Mouse (Mus musculus): Measurements from ENCODE around the gene Bean1. TPM values are rescaled to one million over a fixed set of nuclear protein-coding genes. Genes with fewer than 3 reads are reported as not detected.

The Bean1 gene
- 21.8 and 23.0 TPM in 2 replicates for polyA plus RNA-seq (2012; rRNA removed)

DNA sequence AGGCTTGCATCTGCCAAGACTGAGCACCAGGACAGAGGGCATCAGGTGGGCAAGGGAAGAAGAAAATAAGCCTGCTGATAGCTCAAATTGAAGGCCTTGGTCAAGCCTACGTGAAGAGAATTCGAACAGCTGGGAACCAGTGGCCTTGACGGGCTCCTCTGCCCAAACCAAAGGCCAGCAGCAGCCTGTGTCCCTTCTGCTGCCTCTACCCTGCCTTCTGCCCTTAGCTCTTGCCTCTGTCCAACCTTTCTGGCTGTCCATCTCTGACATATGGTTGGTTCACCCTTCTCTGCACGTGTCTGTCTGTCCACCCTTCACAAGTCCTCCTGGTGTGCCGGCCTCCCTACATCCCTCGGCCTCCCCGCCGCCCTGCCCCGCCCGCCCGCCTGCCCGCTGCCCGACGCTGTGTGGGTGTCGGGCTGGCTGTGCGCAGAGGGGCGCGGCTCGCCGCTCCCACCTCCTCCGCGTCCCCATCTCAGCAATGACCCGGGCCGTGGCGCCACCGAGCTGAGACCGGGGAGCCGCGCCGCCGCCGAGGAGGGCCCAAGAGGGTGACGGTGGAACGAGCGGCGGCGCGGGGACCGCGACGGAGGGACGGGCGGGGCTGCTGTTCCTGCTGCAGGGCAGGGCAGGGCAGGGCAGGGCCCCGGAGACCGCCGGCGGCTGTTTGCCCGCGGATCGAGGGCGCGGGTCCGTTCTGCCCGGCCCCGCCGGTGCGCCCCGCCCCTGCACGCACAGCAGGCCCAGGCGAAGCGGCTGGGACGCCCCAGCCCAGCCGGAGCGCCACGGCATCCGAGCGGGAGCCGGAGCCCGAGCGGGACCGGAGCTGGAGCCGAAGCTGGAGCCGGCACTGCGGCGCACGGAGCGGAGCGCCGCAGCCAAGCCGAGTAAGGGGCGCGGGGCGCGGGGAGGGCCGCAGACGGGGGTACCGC is at the start of gene Bean1:
Gene Bean1, plus strand, starts transcription at position 325 of the 932 bp plus-strand sequence.
- Histone ChIP-seq H3K27ac (ENCODE audit: insufficient read depth, low read length) (no peak within 1 kb of the TSS), H3K4me3 (replicated peaks; ENCODE audit: insufficient read depth, low read depth, low read length) (peak within 1 kb of the TSS; percentile 3), H3K27me3 (ENCODE audit: control insufficient read depth, insufficient read depth, low read length) (peaks cover 3% of the 10 kb centered on the region; the same call in 1 of the 2 replicates), H3K4me1 (ENCODE audit: control insufficient read depth, insufficient read depth, low read length) (no peaks in the 10 kb centered on the region)
- DNase-seq = peak; percentile 7 to 15
- 2% methylated on average over 83 of the region's 87 CpGs for WGBS
- TF ChIP-seq CTCF (IDR thresholded peaks at IDR 0.05; ENCODE audit: borderline replicate concordance, insufficient read depth, low read depth, low read length) = no peak
- no peak for TF ChIP-seq POLR2A (IDR thresholded peaks at IDR 0.05; ENCODE audit: borderline replicate concordance, insufficient read depth, low read length)

DNA sequence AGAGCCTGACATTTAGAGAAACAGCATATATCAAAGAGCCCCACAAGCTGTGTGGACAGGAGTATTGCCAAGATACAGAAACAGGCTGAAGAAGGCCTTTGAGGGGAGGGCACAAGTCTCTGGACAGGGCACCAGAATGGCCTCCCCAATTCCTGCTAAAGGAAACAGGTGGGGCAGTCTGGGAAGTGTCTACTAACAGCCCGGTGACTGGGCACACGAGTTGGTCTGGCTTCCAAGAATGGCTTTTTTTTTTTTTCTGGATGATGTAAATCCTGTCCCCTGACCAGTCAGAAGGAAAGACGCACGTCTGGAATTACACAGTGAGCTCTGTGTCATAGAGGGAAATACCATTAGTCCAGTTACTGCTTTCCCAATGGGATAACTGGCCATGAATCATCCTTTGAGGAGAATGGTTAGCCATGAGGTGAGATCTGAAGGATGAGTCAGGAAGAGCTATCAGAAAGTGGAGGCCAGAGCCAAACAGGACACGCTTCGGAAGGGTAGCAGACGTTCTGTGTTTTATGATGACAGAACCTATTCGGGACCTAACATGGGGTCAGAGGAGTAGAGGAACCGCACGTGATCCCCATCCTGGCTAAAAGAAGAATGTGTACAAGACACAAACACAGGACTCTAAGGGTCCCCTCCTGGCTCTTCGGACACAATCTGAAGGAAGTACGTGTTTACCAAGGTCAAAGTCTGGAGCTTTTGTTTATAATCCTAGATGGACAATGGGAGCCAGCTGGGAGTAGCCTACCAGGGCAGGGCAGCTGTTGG is 48.4 kb upstream of the Bean1 start:
- Histone ChIP-seq H3K4me1 (ENCODE audit: control insufficient read depth, insufficient read depth, low read length) (no peaks in the 10 kb centered on the region), H3K27ac (ENCODE audit: insufficient read depth, low read length) (no peak overlapping the region), H3K27me3 (ENCODE audit: control insufficient read depth, insufficient read depth, low read length) (no peaks in the 10 kb centered on the region), H3K4me3 (replicated peaks; ENCODE audit: insufficient read depth, low read depth, low read length) (no peak overlapping the region)
- no peak for DNase-seq
- WGBS = 75% methylated on average over 12 of the region's 12 CpGs
- no peak for TF ChIP-seq POLR2A (IDR thresholded peaks at IDR 0.05; ENCODE audit: borderline replicate concordance, insufficient read depth, low read length)
- no peak for TF ChIP-seq CTCF (IDR thresholded peaks at IDR 0.05; ENCODE audit: borderline replicate concordance, insufficient read depth, low read depth, low read length)

DNA sequence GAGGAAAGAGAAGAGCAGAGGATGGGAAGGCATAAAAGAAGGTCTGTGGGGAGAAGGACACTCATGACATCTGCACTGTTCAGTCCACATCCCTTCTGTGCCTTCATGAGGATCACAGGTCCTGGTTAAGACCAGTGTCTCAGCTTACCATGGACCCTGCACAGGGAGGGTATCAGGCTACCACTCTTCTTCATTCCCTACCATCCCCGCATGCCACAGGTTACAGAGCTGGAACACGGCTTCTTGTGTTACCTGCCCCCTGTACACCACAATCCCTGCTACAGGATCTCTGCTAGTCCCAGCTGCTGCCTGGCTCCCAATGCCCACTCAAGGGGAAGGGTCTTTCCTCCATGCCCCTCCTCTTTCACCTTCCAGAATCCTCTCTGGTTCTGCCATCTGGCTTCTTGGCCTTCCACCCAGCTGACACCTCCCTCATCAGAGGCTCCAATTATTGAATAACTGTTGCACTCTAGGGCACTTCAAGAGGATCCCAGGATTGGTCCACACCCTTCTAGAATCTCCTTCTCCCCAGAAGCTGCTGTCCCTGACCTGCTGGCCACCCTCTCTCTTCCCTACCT is 47.1 kb upstream of the Bean1 start:
- Histone ChIP-seq H3K27me3 (ENCODE audit: control insufficient read depth, insufficient read depth, low read length) (no peaks in the 10 kb centered on the region), H3K4me1 (ENCODE audit: control insufficient read depth, insufficient read depth, low read length) (no peaks in the 10 kb centered on the region), H3K27ac (ENCODE audit: insufficient read depth, low read length) (no peak overlapping the region), H3K4me3 (replicated peaks; ENCODE audit: insufficient read depth, low read depth, low read length) (no peak overlapping the region)
- no peak for DNase-seq
- WGBS = 47% methylated on average over 2 of the region's 2 CpGs
- TF ChIP-seq POLR2A (IDR thresholded peaks at IDR 0.05; ENCODE audit: borderline replicate concordance, insufficient read depth, low read length) (no peak), CTCF (IDR thresholded peaks at IDR 0.05; ENCODE audit: borderline replicate concordance, insufficient read depth, low read depth, low read length) (no peak)

DNA sequence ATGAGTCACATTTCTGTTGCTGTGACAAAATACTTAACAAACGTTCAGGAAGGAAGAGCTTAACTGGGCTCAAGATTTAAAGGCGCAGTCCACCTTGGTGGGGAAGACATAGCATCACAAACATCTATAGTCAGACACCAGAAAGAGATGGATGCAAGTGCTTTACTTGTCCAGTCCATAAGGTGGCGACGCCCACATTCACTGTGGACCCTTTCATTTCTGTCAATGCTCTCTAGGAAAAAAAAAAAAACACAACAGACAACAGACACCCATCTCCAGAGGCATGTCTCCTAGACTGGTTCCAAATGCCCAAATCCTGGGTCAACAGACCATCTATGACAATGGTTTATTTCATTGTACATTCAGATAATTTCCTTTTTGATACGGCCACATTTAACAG is 45.7 kb upstream of the Bean1 start:
- Histone ChIP-seq H3K4me1 (ENCODE audit: control insufficient read depth, insufficient read depth, low read length) (no peaks in the 10 kb centered on the region), H3K27me3 (ENCODE audit: control insufficient read depth, insufficient read depth, low read length) (no peaks in the 10 kb centered on the region), H3K27ac (ENCODE audit: insufficient read depth, low read length) (no peak overlapping the region), H3K4me3 (replicated peaks; ENCODE audit: insufficient read depth, low read depth, low read length) (no peak overlapping the region)
- DNase-seq = no peak
- TF ChIP-seq POLR2A (IDR thresholded peaks at IDR 0.05; ENCODE audit: borderline replicate concordance, insufficient read depth, low read length) (no peak), CTCF (IDR thresholded peaks at IDR 0.05; ENCODE audit: borderline replicate concordance, insufficient read depth, low read depth, low read length) (no peak)
- WGBS = 74% methylated on average over 5 of the region's 5 CpGs

DNA sequence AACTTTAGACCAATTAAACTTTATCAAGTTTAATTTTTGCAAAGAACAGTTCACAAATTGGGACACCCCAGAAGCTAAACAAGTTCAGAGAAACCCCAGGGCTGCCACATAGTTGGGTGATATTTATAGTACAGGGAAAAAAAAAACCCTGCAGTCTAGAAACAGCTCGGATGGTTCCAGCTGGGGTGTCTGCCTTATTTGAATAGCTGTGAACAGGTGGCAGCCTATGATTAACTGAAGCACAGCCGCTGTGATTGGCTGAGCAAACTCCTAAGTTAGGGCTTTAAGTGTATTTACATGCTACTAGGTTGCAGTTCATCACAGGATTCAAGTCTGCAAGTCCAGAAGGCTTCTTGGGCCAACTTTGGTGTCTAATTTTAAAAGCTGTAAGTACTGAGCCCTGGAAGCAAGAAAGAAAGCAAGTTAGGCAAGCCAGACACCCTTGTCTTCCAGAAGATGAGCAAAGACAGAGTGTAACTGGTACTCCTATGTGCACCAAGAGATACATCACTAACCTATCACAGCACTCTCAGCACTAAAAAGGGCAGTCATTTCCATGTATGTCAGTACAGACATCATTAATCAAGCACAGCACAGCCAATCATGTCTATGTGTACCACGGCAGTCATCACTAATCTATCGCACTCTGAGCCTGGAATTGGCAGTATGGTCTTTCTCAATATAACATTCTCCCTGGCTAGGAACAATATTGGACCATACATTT is 42.9 kb upstream of the Bean1 start:
- no peaks in the 10 kb centered on the region for H3K4me1 ChIP-seq (ENCODE audit: control insufficient read depth, insufficient read depth, low read length)
- 52% methylated on average over 4 of the region's 4 CpGs for WGBS
- TF ChIP-seq POLR2A (IDR thresholded peaks at IDR 0.05; ENCODE audit: borderline replicate concordance, insufficient read depth, low read length) = no peak
- no peaks in the 10 kb centered on the region for H3K27me3 ChIP-seq (ENCODE audit: control insufficient read depth, insufficient read depth, low read length)
- H3K27ac ChIP-seq (ENCODE audit: insufficient read depth, low read length) = no peak overlapping the region
- no peak for DNase-seq
- H3K4me3 ChIP-seq (replicated peaks; ENCODE audit: insufficient read depth, low read depth, low read length) = no peak overlapping the region

DNA sequence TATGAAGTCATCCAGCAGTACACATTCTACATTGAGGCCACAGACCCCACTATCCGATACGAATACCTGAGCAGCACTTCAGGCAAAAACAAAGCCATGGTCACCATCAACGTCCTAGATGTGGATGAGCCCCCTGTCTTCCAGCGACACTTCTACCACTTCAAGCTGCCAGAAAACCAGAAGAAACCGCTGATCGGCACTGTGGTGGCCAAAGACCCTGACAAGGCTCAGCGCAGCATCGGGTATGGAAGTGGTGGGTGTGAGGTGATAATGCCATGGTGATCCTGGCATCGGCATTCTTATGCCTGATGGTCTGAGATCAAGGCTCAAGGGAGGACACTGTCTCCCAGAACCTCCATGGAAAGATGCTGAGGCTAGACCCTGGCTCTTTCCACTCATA is 39.3 kb upstream of the Bean1 start:
- no peak overlapping the region for H3K27ac ChIP-seq (ENCODE audit: insufficient read depth, low read length)
- no peaks in the 10 kb centered on the region for H3K4me1 ChIP-seq (ENCODE audit: control insufficient read depth, insufficient read depth, low read length)
- no peak overlapping the region for H3K4me3 ChIP-seq (replicated peaks; ENCODE audit: insufficient read depth, low read depth, low read length)
- DNase-seq = no peak
- WGBS = 92% methylated on average over 9 of the region's 9 CpGs
- H3K27me3 ChIP-seq (ENCODE audit: control insufficient read depth, insufficient read depth, low read length) = no peaks in the 10 kb centered on the region
- TF ChIP-seq CTCF (IDR thresholded peaks at IDR 0.05; ENCODE audit: borderline replicate concordance, insufficient read depth, low read depth, low read length) (no peak), POLR2A (IDR thresholded peaks at IDR 0.05; ENCODE audit: borderline replicate concordance, insufficient read depth, low read length) (no peak)

DNA sequence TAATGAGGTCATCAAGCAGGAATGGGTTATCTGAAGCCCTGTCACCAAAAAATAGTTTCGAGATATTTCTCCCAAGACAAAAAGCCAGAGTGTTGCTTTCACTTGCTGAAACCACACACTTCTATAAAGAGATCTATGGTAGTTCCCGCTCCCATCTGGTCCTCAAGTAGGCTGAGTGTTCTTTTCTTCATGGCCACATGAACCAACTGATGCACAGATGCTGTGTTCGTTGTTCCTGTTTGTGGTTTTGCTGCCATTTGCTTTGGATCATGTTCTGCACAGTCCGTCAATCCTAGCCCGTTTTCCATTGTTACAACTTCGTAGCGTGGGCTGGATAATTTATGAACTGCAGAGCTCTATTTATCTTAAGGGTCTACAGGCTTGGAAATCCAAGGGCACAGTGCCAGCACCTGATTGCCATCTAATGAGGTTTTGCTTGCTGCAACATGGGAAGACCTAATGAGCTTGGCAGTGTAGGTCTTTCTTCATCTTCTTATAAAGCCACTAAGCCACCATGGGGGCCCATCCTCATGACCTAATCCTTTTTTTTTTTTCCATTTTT is 38.7 kb upstream of the Bean1 start:
- Histone ChIP-seq H3K27ac (ENCODE audit: insufficient read depth, low read length) (no peak overlapping the region), H3K27me3 (ENCODE audit: control insufficient read depth, insufficient read depth, low read length) (no peaks in the 10 kb centered on the region), H3K4me1 (ENCODE audit: control insufficient read depth, insufficient read depth, low read length) (no peaks in the 10 kb centered on the region), H3K4me3 (replicated peaks; ENCODE audit: insufficient read depth, low read depth, low read length) (no peak overlapping the region)
- 83% methylated on average over 7 of the region's 7 CpGs for WGBS
- no peak for TF ChIP-seq CTCF (IDR thresholded peaks at IDR 0.05; ENCODE audit: borderline replicate concordance, insufficient read depth, low read depth, low read length)
- DNase-seq = no peak

All from cerebellum, adult 2 months (tissue).